Mouse (Mus musculus): ENCODE results near the gene Fndc3a. TPM values are rescaled to one million over a fixed set of nuclear protein-coding genes. Genes with fewer than 3 reads are reported as not detected.

The Fndc3a gene
- polyA plus RNA-seq, 1 experiment from 2014 or later = 43.4 TPM

- no peaks in the 10 kb centered on the region for H3K27me3 ChIP-seq (ENCODE audit: control insufficient read depth, insufficient read depth, low read length)
- H3K4me1 ChIP-seq (replicated peaks; ENCODE audit: control insufficient read depth, insufficient read depth, low read length) = peaks cover 4% of the 10 kb centered on the region; the same call in 1 of the 2 replicates
- H3K36me3 ChIP-seq (ENCODE audit: control insufficient read depth, insufficient read depth, low read length) = no peaks in the 10 kb centered on the region; the same call in 1 of the 2 replicates
- H3K4me2 ChIP-seq (ENCODE audit: low read depth, low read length, severe bottlenecking) = no peak overlapping the region
- H3K4me3 ChIP-seq (ENCODE audit: low read depth, low read length) = no peak overlapping the region
- 90% methylated on average over 6 of the region's 6 CpGs for WGBS
- no peaks in the 10 kb centered on the region for H3K9me3 ChIP-seq (ENCODE audit: control insufficient read depth, low read length)
- no peak overlapping the region for H3K9ac ChIP-seq (ENCODE audit: low read length)
- ATAC-seq (replicated peaks; ENCODE audit: low FRiP score) (no peak), DNase-seq (ENCODE audit: low spot score) (no peak)
- no peak overlapping the region for H3K27ac ChIP-seq (ENCODE audit: low read depth, low read length)
These were observed 109.4 kb downstream of the Fndc3a start for GRCm38 (mm10) chr14:72600375-72600774.

- H3K27me3 ChIP-seq (ENCODE audit: control insufficient read depth, insufficient read depth, low read length) = no peaks in the 10 kb centered on the region
- no peak for DNase-seq (ENCODE audit: low spot score)
- H3K9me3 ChIP-seq (ENCODE audit: control insufficient read depth, low read length) = no peaks in the 10 kb centered on the region
- H3K4me1 ChIP-seq (replicated peaks; ENCODE audit: control insufficient read depth, insufficient read depth, low read length) = peaks cover 4% of the 10 kb centered on the region; the same call in 1 of the 2 replicates
- H3K9ac ChIP-seq (ENCODE audit: low read length) = no peak overlapping the region
- no peak overlapping the region for H3K4me2 ChIP-seq (ENCODE audit: low read depth, low read length, severe bottlenecking)
- H3K27ac ChIP-seq (ENCODE audit: low read depth, low read length) = no peak overlapping the region
- no peak for ATAC-seq (replicated peaks; ENCODE audit: low FRiP score)
- WGBS = 93% methylated on average over 7 of the region's 7 CpGs
- no peak overlapping the region for H3K4me3 ChIP-seq (ENCODE audit: low read depth, low read length)
- H3K36me3 ChIP-seq (ENCODE audit: control insufficient read depth, insufficient read depth, low read length) = no peaks in the 10 kb centered on the region; the same call in 1 of the 2 replicates
These were observed 110.6 kb downstream of the Fndc3a start for GRCm38 (mm10) chr14:72598976-72599740.

DNA sequence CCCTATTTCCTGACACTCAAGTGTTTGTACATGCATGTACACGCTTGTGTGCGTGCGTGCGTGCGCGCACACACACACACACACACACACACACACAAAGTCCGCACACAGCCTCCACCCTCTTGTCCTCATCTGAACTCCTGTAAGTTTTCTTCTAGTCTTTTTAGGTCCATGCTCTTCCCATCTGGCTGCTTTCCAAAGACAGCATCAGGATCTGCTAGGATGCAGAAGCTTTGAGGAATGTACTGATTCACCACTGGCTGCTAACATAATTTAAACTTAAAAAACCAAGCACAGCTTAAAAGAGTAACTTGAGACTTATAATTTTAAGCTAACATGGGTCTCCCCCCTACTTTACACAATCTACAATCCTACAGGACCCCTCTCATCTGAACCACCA lies 115.6 kb downstream of the Fndc3a start:
- H3K9me3 ChIP-seq (ENCODE audit: control insufficient read depth, low read length) = no peaks in the 10 kb centered on the region
- H3K4me3 ChIP-seq (ENCODE audit: low read depth, low read length) = no peak overlapping the region
- no peak overlapping the region for H3K9ac ChIP-seq (ENCODE audit: low read length)
- H3K4me2 ChIP-seq (ENCODE audit: low read depth, low read length, severe bottlenecking) = no peak overlapping the region
- no peaks in the 10 kb centered on the region; the same call in 1 of the 2 replicates for H3K36me3 ChIP-seq (ENCODE audit: control insufficient read depth, insufficient read depth, low read length)
- no peaks in the 10 kb centered on the region for H3K4me1 ChIP-seq (replicated peaks; ENCODE audit: control insufficient read depth, insufficient read depth, low read length)
- H3K27ac ChIP-seq (ENCODE audit: low read depth, low read length) = no peak overlapping the region
- WGBS = 98% methylated on average over 7 of the region's 7 CpGs
- ATAC-seq (replicated peaks; ENCODE audit: low FRiP score) = no peak
- no peaks in the 10 kb centered on the region for H3K27me3 ChIP-seq (ENCODE audit: control insufficient read depth, insufficient read depth, low read length)
- DNase-seq (ENCODE audit: low spot score) = no peak

DNA sequence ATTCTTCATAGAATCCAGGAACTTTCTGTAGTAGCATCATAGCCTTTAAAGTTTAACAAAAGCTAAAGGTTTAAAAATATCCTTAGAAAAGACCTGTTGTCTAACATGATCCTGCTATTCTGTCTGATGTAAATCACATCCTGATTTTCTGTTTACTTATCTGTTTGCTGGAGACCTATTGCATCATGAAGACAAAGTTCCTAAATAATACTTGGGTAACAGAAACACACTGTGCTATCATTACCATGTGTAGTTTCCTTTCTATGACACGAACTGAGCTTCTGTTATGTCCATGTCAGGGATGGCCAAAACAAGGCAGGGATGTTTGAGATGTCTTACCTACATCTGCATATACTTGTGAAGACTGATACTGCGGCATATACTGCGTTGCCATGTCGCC lies 120.4 kb downstream of the Fndc3a start:
- no peak for ATAC-seq (replicated peaks; ENCODE audit: low FRiP score)
- Histone ChIP-seq H3K9me3 (ENCODE audit: control insufficient read depth, low read length) (no peaks in the 10 kb centered on the region), H3K27ac (ENCODE audit: low read depth, low read length) (no peak overlapping the region), H3K4me3 (ENCODE audit: low read depth, low read length) (no peak overlapping the region), H3K9ac (ENCODE audit: low read length) (no peak overlapping the region), H3K27me3 (ENCODE audit: control insufficient read depth, insufficient read depth, low read length) (no peaks in the 10 kb centered on the region), H3K4me1 (replicated peaks; ENCODE audit: control insufficient read depth, insufficient read depth, low read length) (no peaks in the 10 kb centered on the region), H3K36me3 (ENCODE audit: control insufficient read depth, insufficient read depth, low read length) (no peaks in the 10 kb centered on the region; the same call in 1 of the 2 replicates), H3K4me2 (ENCODE audit: low read depth, low read length, severe bottlenecking) (no peak overlapping the region)
- WGBS = 97% methylated on average over 4 of the region's 4 CpGs
- no peak for DNase-seq (ENCODE audit: low spot score)

DNA sequence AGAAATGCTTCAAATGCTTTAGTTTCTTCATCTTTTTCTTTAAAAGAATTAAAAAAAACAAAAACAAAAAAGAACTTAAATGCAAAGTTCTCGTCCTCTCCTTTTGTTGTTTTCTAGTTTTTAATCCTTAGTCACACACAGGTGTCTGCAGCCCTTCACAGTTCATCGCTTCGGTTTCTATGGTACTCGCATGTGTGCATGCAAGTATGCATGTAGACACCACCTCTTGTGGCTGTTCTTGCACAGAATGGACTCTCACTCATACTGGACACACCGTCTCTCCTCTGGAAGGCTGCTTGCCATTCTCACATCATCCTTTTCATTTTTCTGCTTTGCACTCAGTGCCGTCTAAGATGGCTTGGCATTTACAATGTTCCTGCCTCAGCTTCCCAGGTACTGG lies 126.8 kb downstream of the Fndc3a start:
- Histone ChIP-seq H3K9me3 (ENCODE audit: control insufficient read depth, low read length) (no peaks in the 10 kb centered on the region), H3K27me3 (ENCODE audit: control insufficient read depth, insufficient read depth, low read length) (no peaks in the 10 kb centered on the region), H3K4me2 (ENCODE audit: low read depth, low read length, severe bottlenecking) (no peak overlapping the region), H3K9ac (ENCODE audit: low read length) (no peak overlapping the region), H3K4me1 (replicated peaks; ENCODE audit: control insufficient read depth, insufficient read depth, low read length) (no peaks in the 10 kb centered on the region), H3K36me3 (ENCODE audit: control insufficient read depth, insufficient read depth, low read length) (no peaks in the 10 kb centered on the region; the same call in 1 of the 2 replicates), H3K27ac (ENCODE audit: low read depth, low read length) (no peak overlapping the region), H3K4me3 (ENCODE audit: low read depth, low read length) (no peak overlapping the region)
- DNase-seq (ENCODE audit: low spot score) (no peak), ATAC-seq (replicated peaks; ENCODE audit: low FRiP score) (no peak)
- 62% methylated on average over 6 of the region's 6 CpGs for WGBS

- no peak for ATAC-seq (replicated peaks; ENCODE audit: low FRiP score)
- Histone ChIP-seq H3K9me3 (ENCODE audit: control insufficient read depth, low read length) (no peaks in the 10 kb centered on the region), H3K9ac (ENCODE audit: low read length) (no peak overlapping the region), H3K27ac (ENCODE audit: low read depth, low read length) (no peak overlapping the region), H3K27me3 (ENCODE audit: control insufficient read depth, insufficient read depth, low read length) (no peaks in the 10 kb centered on the region), H3K4me1 (replicated peaks; ENCODE audit: control insufficient read depth, insufficient read depth, low read length) (no peaks in the 10 kb centered on the region), H3K4me3 (ENCODE audit: low read depth, low read length) (no peak overlapping the region), H3K4me2 (ENCODE audit: low read depth, low read length, severe bottlenecking) (no peak overlapping the region), H3K36me3 (ENCODE audit: control insufficient read depth, insufficient read depth, low read length) (no peaks in the 10 kb centered on the region; the same call in 1 of the 2 replicates)
- no peak for DNase-seq (ENCODE audit: low spot score)
- WGBS = 86% methylated on average over 3 of the region's 3 CpGs
These were observed 128.8 kb downstream of the Fndc3a start for GRCm38 (mm10) chr14:72580991-72581390.

DNA sequence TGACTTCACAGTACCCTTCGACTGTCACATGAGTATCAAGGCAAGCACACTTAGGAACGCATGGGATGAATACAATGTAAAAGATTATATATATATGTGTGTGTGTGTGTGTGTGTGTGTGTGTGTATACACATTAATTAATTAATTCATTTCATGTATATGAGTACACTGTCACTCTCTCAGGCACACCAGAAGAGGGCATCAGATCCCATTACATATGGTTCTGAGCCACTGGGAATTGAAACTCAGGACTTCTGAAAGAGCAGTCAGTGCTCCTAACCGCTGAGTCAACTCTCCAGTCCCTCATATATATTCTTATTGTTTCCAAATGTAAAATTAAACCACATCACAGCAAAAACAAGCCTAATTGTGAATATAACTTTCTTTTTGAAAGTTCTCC lies 133.5 kb downstream of the Fndc3a start:
- no peak overlapping the region for H3K27ac ChIP-seq (ENCODE audit: low read depth, low read length)
- 86% methylated on average over 3 of the region's 3 CpGs for WGBS
- DNase-seq (ENCODE audit: low spot score) = no peak
- no peak overlapping the region for H3K4me3 ChIP-seq (ENCODE audit: low read depth, low read length)
- peaks cover 3% of the 10 kb centered on the region; the same call in 1 of the 2 replicates for H3K36me3 ChIP-seq (ENCODE audit: control insufficient read depth, insufficient read depth, low read length)
- H3K9me3 ChIP-seq (ENCODE audit: control insufficient read depth, low read length) = no peaks in the 10 kb centered on the region
- no peak overlapping the region for H3K4me2 ChIP-seq (ENCODE audit: low read depth, low read length, severe bottlenecking)
- H3K4me1 ChIP-seq (replicated peaks; ENCODE audit: control insufficient read depth, insufficient read depth, low read length) = no peaks in the 10 kb centered on the region
- H3K9ac ChIP-seq (ENCODE audit: low read length) = no peak overlapping the region
- no peaks in the 10 kb centered on the region for H3K27me3 ChIP-seq (ENCODE audit: control insufficient read depth, insufficient read depth, low read length)
- no peak for ATAC-seq (replicated peaks; ENCODE audit: low FRiP score)

DNA sequence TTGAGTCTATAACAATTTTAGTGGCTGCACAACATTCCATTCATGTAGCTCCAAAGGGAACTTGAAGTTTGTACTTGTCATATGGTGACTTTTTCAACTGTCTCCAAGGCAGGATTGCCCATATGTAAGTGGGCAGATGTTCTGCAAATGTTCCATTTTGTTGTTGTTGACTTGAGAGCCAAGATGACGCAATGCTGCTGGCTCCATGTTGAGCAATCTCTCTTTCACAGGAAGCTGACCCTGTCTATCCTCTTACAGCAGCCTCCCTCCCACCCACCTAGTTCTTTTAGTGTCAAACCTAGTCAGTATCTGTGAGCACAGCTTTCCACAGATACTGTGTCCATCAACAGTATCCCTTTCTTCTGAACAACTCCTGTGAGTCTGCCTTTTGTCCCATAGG lies 145.9 kb downstream of the Fndc3a start:
- Histone ChIP-seq H3K9me3 (ENCODE audit: control insufficient read depth, low read length) (no peaks in the 10 kb centered on the region), H3K27ac (ENCODE audit: low read depth, low read length) (no peak overlapping the region), H3K9ac (ENCODE audit: low read length) (no peak overlapping the region), H3K4me2 (ENCODE audit: low read depth, low read length, severe bottlenecking) (no peak overlapping the region), H3K36me3 (ENCODE audit: control insufficient read depth, insufficient read depth, low read length) (peaks cover 3% of the 10 kb centered on the region; the same call in 1 of the 2 replicates), H3K4me1 (replicated peaks; ENCODE audit: control insufficient read depth, insufficient read depth, low read length) (no peaks in the 10 kb centered on the region), H3K4me3 (ENCODE audit: low read depth, low read length) (no peak overlapping the region), H3K27me3 (ENCODE audit: control insufficient read depth, insufficient read depth, low read length) (no peaks in the 10 kb centered on the region)
- WGBS = 88% methylated on average over 1 of the region's 1 CpGs
- no peak for ATAC-seq (replicated peaks; ENCODE audit: low FRiP score)
- DNase-seq (ENCODE audit: low spot score) = no peak

DNA sequence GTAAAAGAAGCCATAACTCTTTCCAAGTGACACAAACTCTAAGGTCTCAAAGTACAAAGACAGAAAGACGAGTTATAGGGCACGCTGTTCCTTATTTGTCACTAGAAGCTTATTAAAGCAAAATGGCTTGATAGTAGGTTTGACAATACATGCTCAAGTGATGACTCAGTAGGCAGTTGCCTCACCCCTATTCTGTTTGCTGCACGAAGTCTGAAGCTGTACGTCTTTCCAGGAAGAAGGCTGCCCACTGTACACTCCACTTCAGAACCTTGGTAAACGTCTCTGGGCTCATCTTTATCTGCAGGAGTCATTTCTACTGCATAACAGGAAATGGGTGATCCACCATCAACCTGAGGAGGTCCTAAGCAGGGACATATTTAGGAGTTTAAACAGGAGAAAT lies 151.0 kb downstream of the Fndc3a start:
- peaks cover under 1% of the 10 kb centered on the region; the same call in 1 of the 2 replicates for H3K36me3 ChIP-seq (ENCODE audit: control insufficient read depth, insufficient read depth, low read length)

More for the DNA sequence above, 151.0 kb downstream of the Fndc3a start:
- Histone ChIP-seq H3K27ac (ENCODE audit: low read depth, low read length) (no peak overlapping the region), H3K4me2 (ENCODE audit: low read depth, low read length, severe bottlenecking) (no peak overlapping the region), H3K9ac (ENCODE audit: low read length) (no peak overlapping the region), H3K4me3 (ENCODE audit: low read depth, low read length) (no peak overlapping the region), H3K27me3 (ENCODE audit: control insufficient read depth, insufficient read depth, low read length) (no peaks in the 10 kb centered on the region), H3K9me3 (ENCODE audit: control insufficient read depth, low read length) (no peaks in the 10 kb centered on the region), H3K4me1 (replicated peaks; ENCODE audit: control insufficient read depth, insufficient read depth, low read length) (no peaks in the 10 kb centered on the region)
- ATAC-seq (replicated peaks; ENCODE audit: low FRiP score) (no peak), DNase-seq (ENCODE audit: low spot score) (no peak)
- WGBS = 87% methylated on average over 5 of the region's 5 CpGs
